Mouse (Mus musculus): Measurements from ENCODE around the gene Pigq.

DNA sequence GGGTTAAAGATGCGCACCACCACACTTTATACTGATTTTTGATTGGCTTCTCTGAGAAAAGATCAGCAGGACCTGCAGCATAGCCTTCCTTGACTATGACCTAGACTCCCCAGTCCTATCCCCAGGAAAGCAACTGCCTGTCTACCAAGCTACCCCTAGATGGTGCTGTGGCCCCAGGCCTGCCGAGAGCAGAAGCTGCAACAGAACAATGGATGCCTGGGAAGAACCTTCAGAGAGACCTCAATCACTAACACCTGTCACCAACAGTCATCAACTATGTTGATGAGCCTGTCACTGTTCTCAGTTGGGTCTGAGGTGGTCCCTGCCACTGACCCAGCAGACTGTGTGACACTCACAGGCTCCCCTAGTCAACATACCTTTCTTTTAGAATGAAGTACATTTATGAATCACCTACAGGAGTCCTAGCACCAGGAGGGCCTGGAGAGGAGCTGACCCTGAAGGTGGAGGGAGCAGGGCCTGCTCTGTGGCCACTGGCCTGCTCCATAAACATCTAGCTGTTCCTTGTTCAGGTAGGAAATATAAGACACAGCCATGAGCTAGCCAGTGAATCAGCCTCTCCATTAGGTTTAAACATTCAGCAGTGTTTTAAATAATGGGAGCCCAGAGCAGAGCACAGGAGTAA, 50.6 kb downstream of the Pigq start:
- TF ChIP-seq CTCF (conservative IDR thresholded peaks at IDR 0.05 in 1 of 2, IDR thresholded peaks at IDR 0.05 in 1 of 2; ENCODE audit: low read depth in 2 of 2, low read length in 2 of 2): peak; percentile 90 to 97
- no peak for TF ChIP-seq EP300 (IDR thresholded peaks at IDR 0.05; ENCODE audit: low read length)
- no peak for TF ChIP-seq HCFC1 (IDR thresholded peaks at IDR 0.05; ENCODE audit: low read depth, low read length)
- TF ChIP-seq MAFK (IDR thresholded peaks at IDR 0.05; ENCODE audit: insufficient replicate concordance, low read length): no peak
- no peak for TF ChIP-seq CHD2 (IDR thresholded peaks at IDR 0.05; ENCODE audit: low read length)
- TF ChIP-seq POLR2A (IDR thresholded peaks at IDR 0.05; ENCODE audit: low read depth, low read length): no peak
- no peak for TF ChIP-seq MYC (IDR thresholded peaks at IDR 0.05; ENCODE audit: low read depth, low read length)
- 0 out of 2 replicates have a peak, but pooled peaks have one; percentile 35 for TF ChIP-seq TCF12 (IDR thresholded peaks at IDR 0.05; ENCODE audit: low read depth, low read length)
- TF ChIP-seq BHLHE40 (IDR thresholded peaks at IDR 0.05; ENCODE audit: low read depth, low read length): no peak
